Mouse (Mus musculus) stomach, postnatal 0 days (tissue): Measurements from ENCODE around the gene 4930438A08Rik. TPM values are rescaled to one million over a fixed set of nuclear protein-coding genes. Genes with fewer than 3 reads are reported as not detected.
A peak's percentile ranks its signal among the peaks of the same experiment; 100 is the strongest.

Experiments
- ATAC-seq: fragments of 200-750 bp; cut with Nextera tagmentation; 2 replicates; pipeline ENCODE4 v1.8.0; 2017; ENCODE audit not compliant: low FRiP score, low TSS enrichment
- DNase-seq: peaks from one replicate; pipeline ENCODE4 v3.0.0-alpha.2; 2016; ENCODE audit warnings: low spot score
- H3K27ac ChIP-seq: fragments of 300-500 bp; sonication (generic); replicated peaks from 2 replicates; pipeline ENCODE4 v1.5.1; 2014; ENCODE audit warnings: mild to moderate bottlenecking, control low read depth
- H3K27me3 ChIP-seq: fragments of 300-500 bp; sonication (generic); 2 replicates; pipeline ENCODE4 v1.6.1; 2014; ENCODE audit warnings: low read length; ENCODE audit not compliant: control insufficient read depth, insufficient read depth
- H3K36me3 ChIP-seq: fragments of 300-500 bp; sonication (generic); 2 replicates; pipeline ENCODE4 v1.6.1; 2014; ENCODE audit warnings: low read length, mixed read lengths; ENCODE audit not compliant: control insufficient read depth, insufficient read depth
- H3K4me1 ChIP-seq: fragments of 300-500 bp; sonication (generic); replicated peaks from 2 replicates; pipeline ENCODE4 v1.6.1; 2014; ENCODE audit warnings: antibody characterized with exemption; ENCODE audit not compliant: control insufficient read depth, insufficient read depth
- H3K4me2 ChIP-seq: fragments of 300-500 bp; sonication (generic); replicated peaks from 2 replicates; pipeline ENCODE4 v1.6.1; 2014; ENCODE audit warnings: low read depth, mild to moderate bottlenecking, control low read depth, moderate library complexity
- H3K4me3 ChIP-seq: fragments of 300-500 bp; sonication (generic); 2 replicates; pipeline ENCODE4 v1.5.1; 2014; ENCODE audit warnings: low read depth, low read length, control low read depth
- H3K9ac ChIP-seq: fragments of 300-500 bp; sonication (generic); 2 replicates; pipeline ENCODE4 v1.6.1; 2014; ENCODE audit warnings: mild to moderate bottlenecking, low read length, control low read depth, mixed read lengths
- H3K9me3 ChIP-seq: fragments of 300-500 bp; sonication (generic); 2 replicates; pipeline ENCODE4 v1.6.1; 2016; ENCODE audit warnings: low read length; ENCODE audit not compliant: control insufficient read depth
- CTCF ChIP-seq: IDR thresholded peaks from 2 replicates; pipeline ENCODE4 v1.5.1; 2016; ENCODE audit warnings: antibody characterized with exemption, low read depth, mild to moderate bottlenecking, moderate library complexity
- EP300 ChIP-seq: optimal IDR thresholded peaks from 2 replicates; pipeline ENCODE3; 2016; ENCODE audit warnings: antibody characterized with exemption
- WGBS: fragments of 180-500 bp; shearing (Covaris S2); extraction: QIAGEN DNeasy Blood & Tissue Kit; methylation state at CpG from one replicate; pipeline ENCODE4 v1.1.7; 2014; 5-methylcytosine and 5-hydroxymethylcytosine counted together
- polyA plus RNA-seq: library from polyadenylated mRNA; unstranded; fragments of >200 nt; fragmentation: Nextera tagmentation; extraction: Ambion mirVana; gene quantifications from 2 replicates; pipeline ENCODE4 v1.2.1, GENCODE M21; 2015

Gene 4930438A08Rik
- polyA plus RNA-seq, 1 experiment from 2014 or later = 0.49 TPM

DNA sequence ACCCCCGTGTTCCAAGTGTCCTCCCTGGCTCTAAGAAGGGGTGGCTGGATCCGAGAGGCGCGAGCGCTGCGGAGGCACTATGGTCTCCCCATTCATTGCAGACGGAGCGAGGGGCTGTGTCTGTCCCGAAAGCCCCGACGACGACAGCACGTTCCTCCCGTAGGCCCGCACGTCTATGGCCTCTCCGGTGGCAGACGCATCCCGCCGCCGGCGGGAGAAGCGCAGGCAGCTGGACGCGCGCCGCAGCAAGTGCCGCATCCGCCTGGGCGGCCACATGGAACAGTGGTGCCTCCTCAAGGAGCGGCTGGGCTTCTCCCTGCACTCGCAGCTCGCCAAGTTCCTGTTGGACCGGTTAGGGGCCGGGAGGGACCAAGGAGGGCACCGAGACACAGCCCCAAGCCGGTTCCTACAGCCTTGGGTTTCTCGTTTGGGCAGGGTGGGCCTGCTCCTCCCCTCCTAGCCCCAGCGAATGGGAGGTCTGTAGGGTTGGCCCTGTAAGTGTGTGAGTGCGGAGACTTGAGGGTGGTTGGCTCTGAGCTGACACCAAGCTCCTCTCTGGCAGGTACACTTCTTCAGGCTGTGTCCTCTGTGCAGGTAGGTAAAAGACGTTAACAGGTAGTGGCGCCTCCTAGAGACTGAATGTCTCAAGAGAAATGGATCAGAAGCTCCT is 32.9 kb downstream of the 4930438A08Rik start:
- H3K27ac ChIP-seq = peak overlapping the region; percentile 90
- TF ChIP-seq CTCF = peak; percentile 49
- peak; percentile 79 for TF ChIP-seq EP300
- peak overlapping the region; percentile 70 for H3K4me2 ChIP-seq
- peak; percentile 93 for DNase-seq
- no peaks in the 10 kb centered on the region for H3K9me3 ChIP-seq
- 1% methylated on average over 40 of the region's 42 CpGs for whole genome bisulfite sequencing
- H3K27me3 ChIP-seq = no peaks in the 10 kb centered on the region
- H3K9ac ChIP-seq = peak overlapping the region; percentile 63
- H3K36me3 ChIP-seq = no peaks in the 10 kb centered on the region; the same call in 1 of the 2 replicates
- peak overlapping the region; percentile 42 for H3K4me3 ChIP-seq
- no peaks in the 10 kb centered on the region for H3K4me1 ChIP-seq
- peak; percentile 94 for ATAC-seq

DNA sequence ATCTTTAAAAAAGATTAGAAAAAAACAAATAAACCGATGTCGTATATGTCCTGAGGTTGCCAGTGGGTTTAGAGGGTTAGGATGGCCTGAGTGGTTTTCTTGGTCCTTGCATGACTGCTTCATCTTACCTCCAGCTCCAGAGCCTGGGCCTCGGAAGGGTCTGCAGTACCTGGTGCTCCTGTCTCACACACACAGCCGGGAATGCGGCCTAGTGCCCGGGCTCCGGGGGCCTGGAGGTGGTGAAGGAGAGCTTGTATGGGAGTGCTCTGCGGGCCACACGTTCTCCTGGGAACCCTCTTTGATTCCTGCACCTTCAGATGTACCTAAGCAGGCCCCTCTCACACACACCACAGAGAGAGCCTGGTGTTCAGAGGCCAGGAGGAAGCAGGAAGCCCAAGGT is 34.1 kb downstream of the 4930438A08Rik start:
- ATAC-seq (no peak), DNase-seq (no peak)
- Histone ChIP-seq H3K9ac (no peak overlapping the region), H3K36me3 (no peaks in the 10 kb centered on the region; the same call in 1 of the 2 replicates), H3K4me3 (no peak overlapping the region), H3K27ac (no peak overlapping the region), H3K9me3 (no peaks in the 10 kb centered on the region), H3K4me1 (no peaks in the 10 kb centered on the region), H3K27me3 (no peaks in the 10 kb centered on the region), H3K4me2 (no peak overlapping the region)
- no peak for TF ChIP-seq EP300
- TF ChIP-seq CTCF = no peak
- WGBS = 89% methylated on average over 9 of the region's 9 CpGs

DNA sequence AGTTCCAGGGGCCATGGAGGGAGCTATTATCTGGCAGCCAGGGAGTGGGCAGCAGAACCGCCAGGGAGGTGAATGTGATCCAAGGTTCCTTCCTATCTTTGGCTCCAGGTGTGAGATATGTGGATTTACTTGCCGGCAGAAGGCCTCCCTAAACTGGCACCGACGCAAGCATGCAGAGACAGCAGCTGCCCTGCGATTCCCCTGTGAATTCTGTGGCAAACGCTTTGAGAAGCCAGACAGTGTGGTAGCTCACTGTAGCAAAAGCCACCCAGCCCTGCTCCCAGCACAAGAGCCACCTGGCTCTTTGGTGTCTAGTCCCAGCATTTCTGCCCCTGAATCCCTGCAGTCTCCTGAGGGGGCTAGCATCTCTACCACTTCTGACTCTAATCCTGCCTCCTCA is 39.5 kb downstream of the 4930438A08Rik start:
- Histone ChIP-seq H3K27ac (no peak overlapping the region), H3K9ac (no peak overlapping the region), H3K4me2 (no peak overlapping the region), H3K4me1 (no peaks in the 10 kb centered on the region), H3K27me3 (no peaks in the 10 kb centered on the region), H3K4me3 (no peak overlapping the region), H3K9me3 (no peaks in the 10 kb centered on the region), H3K36me3 (peaks cover 6% of the 10 kb centered on the region)
- WGBS = 93% methylated on average over 6 of the region's 6 CpGs
- TF ChIP-seq CTCF = no peak
- TF ChIP-seq EP300 = no peak
- ATAC-seq (no peak), DNase-seq (no peak)

GRCm38 (mm10) chr11:58315536-58316168 is 41.1 kb downstream of the 4930438A08Rik start:
- TF ChIP-seq CTCF (no peak), EP300 (no peak)
- no peak overlapping the region for H3K9ac ChIP-seq
- no peaks in the 10 kb centered on the region for H3K27me3 ChIP-seq
- no peak overlapping the region for H3K4me3 ChIP-seq
- no peak overlapping the region for H3K4me2 ChIP-seq
- H3K36me3 ChIP-seq = peaks cover 6% of the 10 kb centered on the region
- no peaks in the 10 kb centered on the region for H3K4me1 ChIP-seq
- H3K27ac ChIP-seq = no peak overlapping the region
- H3K9me3 ChIP-seq = no peaks in the 10 kb centered on the region
- ATAC-seq (no peak), DNase-seq (no peak)
- WGBS = 92% methylated on average over 5 of the region's 5 CpGs

DNA sequence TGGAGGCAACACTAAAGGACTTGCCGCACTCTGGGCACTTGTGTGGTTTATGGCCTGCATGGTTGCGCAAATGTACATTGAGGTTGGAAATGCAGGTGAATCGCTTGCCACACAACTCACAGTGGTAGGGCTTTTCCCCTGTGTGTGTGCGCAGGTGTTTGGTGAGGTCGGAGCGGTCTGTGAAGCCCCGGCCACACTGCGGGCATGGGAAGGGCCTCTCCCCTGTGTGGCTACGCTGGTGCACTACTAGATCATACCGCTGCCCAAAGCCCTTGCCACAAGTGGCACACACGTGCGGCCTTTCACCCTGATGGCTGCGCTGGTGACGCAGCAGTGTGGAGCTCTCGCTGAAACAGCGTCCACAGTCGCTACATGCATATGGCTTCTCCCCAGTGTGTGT is 41.7 kb downstream of the 4930438A08Rik start:
- H3K4me2 ChIP-seq = no peak overlapping the region
- 85% methylated on average over 17 of the region's 17 CpGs for WGBS

GRCm38 (mm10) chr11:58316768-58317390 is 42.3 kb downstream of the 4930438A08Rik start:
- 78% methylated on average over 28 of the region's 28 CpGs for WGBS
- ATAC-seq = 0 out of 2 replicates have a peak, but pooled peaks have one; percentile 19
- no peak overlapping the region for H3K27ac ChIP-seq
- no peaks in the 10 kb centered on the region for H3K4me1 ChIP-seq
- no peak for DNase-seq
- H3K9me3 ChIP-seq = no peaks in the 10 kb centered on the region
- no peaks in the 10 kb centered on the region for H3K27me3 ChIP-seq
- TF ChIP-seq EP300 = no peak
- H3K9ac ChIP-seq = no peak overlapping the region
- no peak overlapping the region for H3K4me2 ChIP-seq
- peaks cover 6% of the 10 kb centered on the region for H3K36me3 ChIP-seq
- no peak overlapping the region for H3K4me3 ChIP-seq

More for the DNA sequence above, 41.7 kb downstream of the 4930438A08Rik start:
- ATAC-seq = no peak
- DNase-seq = no peak
- Histone ChIP-seq H3K9me3 (no peaks in the 10 kb centered on the region), H3K4me3 (no peak overlapping the region), H3K27ac (no peak overlapping the region), H3K36me3 (peaks cover 6% of the 10 kb centered on the region), H3K4me1 (no peaks in the 10 kb centered on the region), H3K9ac (no peak overlapping the region), H3K27me3 (no peaks in the 10 kb centered on the region)
- TF ChIP-seq CTCF (no peak), EP300 (no peak)
